Mouse (Mus musculus) embryo, embryonic 10 days (tissue): ENCODE results near the gene Aff3.
"Not testable (repeated sequence)": the region's sequence is repeated elsewhere in the genome, so short reads cannot be mapped to it uniquely, and the experiment has no call there.

Source experiments
- DNase-seq: peaks from one replicate; pipeline ENCODE4 v3.0.0-alpha.2; 2015; ENCODE audit warnings: low spot score

Gene Aff3

DNA sequence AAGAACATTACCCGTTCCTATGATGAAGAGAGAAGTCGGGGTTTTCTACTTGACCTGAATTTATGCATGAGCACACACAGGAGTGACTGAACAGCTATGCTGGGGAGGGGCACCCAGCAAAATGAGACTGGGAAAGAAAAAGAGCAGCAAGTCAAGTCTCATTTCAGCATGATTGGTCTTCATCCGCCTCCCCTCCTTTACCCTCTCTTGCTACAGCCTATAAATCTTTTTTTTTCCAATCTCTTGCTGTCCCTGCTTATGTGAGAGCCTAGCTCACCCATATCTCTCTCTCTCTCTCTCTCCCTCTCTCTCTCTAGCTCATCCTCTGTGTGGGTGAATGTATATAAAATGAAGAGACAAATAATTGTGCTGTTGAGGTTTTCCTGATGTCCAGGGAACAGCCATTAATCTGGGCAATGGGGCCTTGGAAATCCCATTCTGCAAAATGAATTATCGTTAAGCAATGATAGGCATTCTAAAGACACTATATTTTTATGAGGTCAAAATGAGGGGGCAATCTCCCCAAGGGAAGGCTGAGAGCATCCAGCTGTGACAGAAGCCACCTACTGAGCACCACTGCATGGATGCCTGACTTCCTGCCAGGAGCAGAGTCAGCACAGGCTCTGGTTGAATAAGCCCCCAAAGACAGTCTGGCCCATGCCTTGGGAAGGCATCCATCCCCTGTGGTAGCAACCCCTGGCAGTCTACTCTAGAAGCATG is 224.8 kb downstream of the Aff3 start:
- peak; percentile 47 for DNase-seq

- DNase-seq = peak; percentile 57
These were observed 226.3 kb downstream of the Aff3 start for GRCm38 (mm10) chr1:38438447-38438846.

DNA sequence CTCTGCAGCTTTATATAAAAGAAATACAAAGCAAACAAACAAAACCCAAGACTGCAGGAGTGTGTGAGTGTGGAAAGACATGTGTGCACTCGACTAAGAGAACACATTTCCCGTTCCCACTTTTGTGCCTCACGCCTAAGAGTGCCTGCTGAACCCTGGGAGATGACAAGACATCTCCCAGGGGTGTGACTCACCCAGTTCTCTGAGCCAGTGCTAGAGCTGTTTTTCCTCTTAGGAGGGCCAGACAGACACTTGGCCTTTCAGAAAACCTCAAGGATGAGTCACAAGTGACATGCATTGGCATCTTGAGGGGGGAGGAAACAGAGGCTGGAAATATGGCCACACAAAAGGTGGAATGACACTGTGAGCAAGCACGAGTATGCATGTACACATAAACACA is 227.1 kb downstream of the Aff3 start:
- DNase-seq = no peak

GRCm38 (mm10) chr1:38436471-38437340 is 228.0 kb downstream of the Aff3 start:
- peak; percentile 75 for DNase-seq

DNA sequence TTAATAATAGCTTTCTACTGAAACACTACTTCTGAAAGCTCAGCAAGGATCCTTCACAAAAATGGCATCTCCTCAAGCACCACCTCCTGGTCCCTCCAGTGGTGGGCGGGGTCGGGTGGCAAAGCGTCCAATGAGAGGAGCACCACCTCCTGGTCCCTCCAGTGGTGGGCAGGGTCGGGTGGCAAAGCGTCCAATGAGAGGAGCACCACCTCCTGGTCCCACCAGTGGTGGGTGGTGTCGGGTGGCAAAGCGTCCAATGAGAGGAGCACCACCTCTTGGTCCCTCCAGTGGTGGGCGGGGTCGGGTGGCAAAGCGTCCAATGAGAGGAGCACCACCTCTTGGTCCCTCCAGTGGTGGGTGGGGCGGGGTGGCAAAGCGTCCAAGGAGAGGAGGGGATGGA is 234.4 kb downstream of the Aff3 start:
- DNase-seq = not testable (repeated sequence)

DNA sequence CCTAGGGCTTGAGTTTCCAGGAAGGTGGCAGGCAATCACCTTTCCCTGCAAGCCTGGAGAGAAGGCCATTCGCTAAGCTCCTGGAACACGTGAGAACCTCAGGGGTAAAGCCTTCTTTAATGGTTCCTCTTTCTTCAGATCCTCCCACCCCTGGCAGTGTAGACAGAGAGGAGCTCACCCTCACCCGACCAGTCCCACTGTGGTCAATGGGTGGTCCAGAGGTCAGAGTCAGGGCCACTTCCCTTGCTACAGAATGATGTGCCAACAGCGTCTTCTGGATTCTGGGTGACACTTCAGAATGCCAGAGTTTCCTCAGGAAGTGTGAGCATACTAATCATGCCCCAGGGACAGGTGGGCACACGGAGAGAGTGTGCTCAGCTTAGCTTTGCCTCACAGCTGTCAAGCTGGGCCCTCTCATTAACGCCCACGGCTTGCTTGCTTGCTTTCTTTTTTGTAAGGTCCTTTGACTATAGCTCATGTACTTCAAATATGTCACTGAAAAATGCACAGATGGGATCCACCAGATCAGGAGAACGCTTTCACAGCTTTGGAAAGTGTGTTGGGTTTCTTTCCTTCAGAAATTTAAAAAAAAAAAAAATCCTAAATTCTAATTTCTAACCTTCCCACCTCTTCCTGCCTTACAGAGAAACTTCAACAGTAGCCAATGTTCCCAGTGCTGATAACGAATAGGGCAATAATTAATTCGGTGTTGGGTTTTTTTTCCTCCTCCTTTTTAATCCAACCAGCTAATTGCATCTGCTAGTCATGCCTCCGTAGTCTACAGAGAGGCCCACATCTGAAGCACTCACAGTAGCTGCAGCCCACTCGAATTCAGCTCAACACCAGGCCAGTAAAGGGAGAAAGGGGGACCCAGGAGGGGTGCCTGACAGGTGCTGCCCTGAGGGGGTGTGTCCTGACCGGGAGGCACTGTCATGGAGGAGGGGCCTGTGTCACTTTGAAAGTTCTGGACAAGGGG is 235.8 kb downstream of the Aff3 start:
- no peak for DNase-seq

DNA sequence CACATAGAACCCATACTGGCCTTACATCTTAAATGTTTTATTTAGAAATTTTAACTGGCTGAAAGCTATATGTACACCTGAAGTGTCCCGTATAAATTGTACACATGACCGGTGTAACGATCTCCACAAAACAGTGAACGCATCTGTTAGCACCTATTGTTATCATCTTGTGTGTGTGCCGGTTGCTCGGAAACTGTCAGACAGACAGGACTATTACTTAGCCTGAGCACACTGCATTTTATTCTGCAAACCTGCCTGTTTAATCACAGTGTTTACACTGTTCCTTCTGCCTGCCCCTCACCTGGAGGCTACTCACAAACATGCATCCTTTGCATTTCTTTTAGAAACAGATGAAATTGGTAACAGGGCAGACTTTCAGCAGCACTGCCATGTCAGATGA is 241.8 kb downstream of the Aff3 start:
- no peak for DNase-seq

GRCm38 (mm10) chr1:38419331-38419730 is 245.4 kb downstream of the Aff3 start:
- no peak for DNase-seq

- DNase-seq = no peak
These were observed 246.3 kb downstream of the Aff3 start for GRCm38 (mm10) chr1:38418181-38419032.

DNA sequence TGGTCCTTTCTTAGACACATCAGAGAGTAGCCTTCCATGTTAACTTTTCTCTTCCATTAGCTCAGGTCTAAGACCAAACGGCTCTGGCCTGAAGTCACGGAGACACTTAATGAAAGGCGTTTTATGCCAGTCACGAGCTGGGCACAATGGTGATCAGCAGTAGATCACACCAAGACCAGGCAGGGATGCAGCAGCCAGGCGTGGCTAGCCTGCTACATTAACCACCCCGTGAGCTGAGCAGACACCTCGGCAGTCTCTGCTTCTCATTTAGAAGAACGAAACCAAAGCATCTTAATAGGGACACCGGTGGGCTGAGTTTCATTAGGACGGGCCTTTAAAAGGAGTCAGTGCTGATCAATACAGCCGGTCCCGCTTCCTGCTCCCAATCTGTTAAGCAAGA is 247.6 kb downstream of the Aff3 start:
- DNase-seq = no peak

- no peak for DNase-seq
These were observed 249.2 kb downstream of the Aff3 start for GRCm38 (mm10) chr1:38415511-38415910.

- no peak for DNase-seq
These were observed 253.6 kb downstream of the Aff3 start for GRCm38 (mm10) chr1:38411106-38411505.

DNA sequence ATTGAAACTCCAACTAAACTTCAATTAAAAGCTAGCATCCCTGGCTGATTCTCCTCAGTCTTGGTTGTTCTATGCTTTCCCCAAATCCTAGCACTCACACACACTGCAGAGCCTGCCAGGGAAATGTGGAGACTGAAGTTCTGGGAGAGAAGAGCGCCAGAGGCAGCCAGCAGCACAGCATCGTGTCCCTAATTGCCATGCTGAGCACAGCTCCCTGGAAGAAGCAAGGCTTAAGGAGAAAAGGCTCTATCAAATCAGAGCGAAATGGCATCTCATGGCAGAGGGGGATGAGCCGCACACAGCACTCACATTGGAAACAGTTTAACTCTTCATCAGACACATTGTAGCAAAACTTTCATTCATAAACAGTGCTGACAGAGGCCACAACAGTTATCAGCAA is 254.3 kb downstream of the Aff3 start:
- no peak for DNase-seq

GRCm38 (mm10) chr1:38408241-38408640 is 256.5 kb downstream of the Aff3 start:
- no peak for DNase-seq

DNA sequence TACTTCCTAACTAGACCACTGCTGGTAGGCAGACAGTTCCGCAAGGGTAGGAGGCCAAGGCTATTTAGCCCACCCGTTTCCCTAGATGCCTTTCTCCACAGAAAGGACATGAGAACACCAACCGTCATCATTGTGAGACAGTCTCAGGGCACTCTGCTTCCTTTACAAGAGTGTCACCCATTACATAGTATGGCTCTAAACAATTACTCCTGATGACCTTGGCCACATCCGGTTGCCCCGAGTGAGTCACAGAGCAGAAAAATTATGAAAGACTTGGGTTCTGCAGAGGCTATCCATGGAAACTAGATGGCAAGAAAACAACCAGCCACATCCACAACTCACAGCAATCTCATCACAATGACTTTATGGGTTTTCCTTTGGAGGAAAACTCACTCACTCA is 261.0 kb downstream of the Aff3 start:
- no peak for DNase-seq

- DNase-seq = peak; percentile 63
These were observed 262.9 kb downstream of the Aff3 start for GRCm38 (mm10) chr1:38401856-38402255.

DNA sequence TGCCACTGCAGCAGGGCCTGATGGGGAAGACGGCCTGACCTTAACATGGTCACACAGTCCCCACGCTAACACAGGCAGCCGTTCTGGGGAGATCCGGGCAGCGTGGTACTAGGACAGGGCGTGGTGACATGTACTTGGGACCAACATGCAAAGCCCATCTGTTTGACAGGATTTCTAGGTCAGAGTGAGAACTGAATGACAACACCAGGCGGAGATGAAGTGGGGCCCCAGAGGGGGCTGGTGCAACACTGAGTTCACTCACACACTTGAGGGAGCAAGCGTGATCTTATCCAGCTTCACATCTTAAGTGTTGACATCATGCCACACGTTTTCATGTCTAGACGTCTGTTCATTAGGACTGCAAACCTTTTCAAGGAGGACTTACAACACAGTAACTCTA is 265.5 kb downstream of the Aff3 start:
- no peak for DNase-seq

DNA sequence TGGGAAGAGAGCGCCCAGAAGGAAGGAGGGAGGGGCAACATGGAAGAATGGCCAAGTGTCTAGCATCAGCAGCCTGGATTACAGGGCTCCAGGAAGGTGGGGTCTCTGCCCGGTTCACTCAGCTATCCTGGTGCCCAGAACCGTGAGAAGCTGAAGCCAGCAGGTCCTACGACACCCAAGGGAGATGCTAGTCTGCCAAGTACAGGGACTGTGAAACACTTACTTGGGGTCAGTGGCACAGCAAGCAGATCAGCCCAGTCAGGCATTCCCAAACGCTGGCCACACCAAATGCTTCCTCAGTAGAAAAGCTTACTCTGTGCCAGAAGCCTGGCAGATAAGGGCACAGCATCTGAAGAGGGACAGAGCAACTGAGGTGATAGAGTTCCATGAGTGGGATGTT is 266.2 kb downstream of the Aff3 start:
- no peak for DNase-seq

- DNase-seq = peak; percentile 58
These were observed 269.5 kb downstream of the Aff3 start for GRCm38 (mm10) chr1:38395194-38395681.

GRCm38 (mm10) chr1:38394493-38394892 is 270.3 kb downstream of the Aff3 start:
- peak; percentile 50 for DNase-seq

- DNase-seq = peak; percentile 29
These were observed 271.2 kb downstream of the Aff3 start for GRCm38 (mm10) chr1:38393516-38393915.
